Mouse (Mus musculus) forebrain, embryonic 12.5 days (tissue): Measurements from ENCODE around the gene Cox6a1. TPM values are rescaled to one million over a fixed set of nuclear protein-coding genes. Genes with fewer than 3 reads are reported as not detected.
"Not testable (repeated sequence)": the region's sequence is repeated elsewhere in the genome, so short reads cannot be mapped to it uniquely, and the experiment has no call there.

Experiments used
- ATAC-seq: fragments of 200-750 bp; cut with Nextera tagmentation; 2 replicates; pipeline ENCODE4 v1.8.0; 2017; ENCODE audit warnings: moderate TSS enrichment; ENCODE audit not compliant: low FRiP score
- H3K27ac ChIP-seq: fragments of 300-500 bp; sonication (generic); 2 replicates; pipeline ENCODE4 v1.5.1; 2016; ENCODE audit warnings: mild to moderate bottlenecking
- H3K27me3 ChIP-seq: fragments of 300-500 bp; sonication (generic); 2 replicates; pipeline ENCODE4 v1.6.1; 2016; ENCODE audit warnings: mild to moderate bottlenecking
- H3K36me3 ChIP-seq: fragments of 300-500 bp; sonication (generic); replicated peaks from 2 replicates; pipeline ENCODE4 v1.6.1; 2016; ENCODE audit warnings: mild to moderate bottlenecking
- H3K4me1 ChIP-seq: fragments of 300-500 bp; sonication (generic); 2 replicates; pipeline ENCODE4 v1.6.1; 2016
- H3K4me2 ChIP-seq: fragments of 300-500 bp; sonication (generic); 2 replicates; pipeline ENCODE4 v1.6.1; 2016; ENCODE audit warnings: mild to moderate bottlenecking, moderate library complexity
- H3K4me3 ChIP-seq: fragments of 300-500 bp; sonication (generic); replicated peaks from 2 replicates; pipeline ENCODE4 v1.5.1; 2016; ENCODE audit warnings: mild to moderate bottlenecking
- H3K9ac ChIP-seq: fragments of 300-500 bp; sonication (generic); 2 replicates; pipeline ENCODE4 v1.6.1; 2016; ENCODE audit warnings: mild to moderate bottlenecking
- H3K9me3 ChIP-seq: fragments of 300-500 bp; sonication (generic); 2 replicates; pipeline ENCODE4 v1.6.1; 2016
- WGBS: fragments of 180-500 bp; shearing (Covaris S2); methylation state at CpG from one replicate; pipeline ENCODE4 v1.1.7; 2016; 5-methylcytosine and 5-hydroxymethylcytosine counted together
- polyA plus RNA-seq: library from polyadenylated mRNA; unstranded; fragments of >200 nt; fragmentation: Nextera tagmentation; extraction: Ambion mirVana; gene quantifications from 2 replicates; pipeline ENCODE4 v1.2.1, GENCODE M21; 2016

Cox6a1 gene
- 728 and 759 TPM in 2 replicates for polyA plus RNA-seq

- Histone ChIP-seq H3K27ac (peak within 1 kb of the TSS; percentile 86), H3K9me3 (no peaks in the 10 kb centered on the region), H3K4me1 (peaks cover 19% of the 10 kb centered on the region), H3K27me3 (no peaks in the 10 kb centered on the region), H3K4me2 (peak within 1 kb of the TSS; percentile 97), H3K36me3 (peaks cover 29% of the 10 kb centered on the region), H3K9ac (peak within 1 kb of the TSS; percentile 92), H3K4me3 (peak within 1 kb of the TSS; percentile 96)
- peak; percentile 94 for ATAC-seq
- WGBS = under 1% methylated on average over 64 of the region's 74 CpGs
Observed at GRCm38 (mm10) chr5:115348546-115349224, at the start of gene Cox6a1. Gene Cox6a1 (minus strand): TSS chr5:115348981.

- Histone ChIP-seq H3K9ac (peak overlapping the region; percentile 57), H3K27me3 (no peaks in the 10 kb centered on the region), H3K4me2 (peak overlapping the region; percentile 52), H3K36me3 (no peaks in the 10 kb centered on the region), H3K4me3 (peak overlapping the region; percentile 33), H3K4me1 (peaks cover 68% of the 10 kb centered on the region), H3K27ac (peak overlapping the region; percentile 96), H3K9me3 (no peaks in the 10 kb centered on the region)
- peak; percentile 81 for ATAC-seq
- under 1% methylated on average over 48 of the region's 48 CpGs for WGBS
Observed at GRCm38 (mm10) chr5:115397839-115398780, 49.3 kb upstream of the Cox6a1 start.

- no peak for ATAC-seq
- H3K9ac ChIP-seq = no peak overlapping the region
- H3K4me2 ChIP-seq = no peak overlapping the region
- peaks cover 73% of the 10 kb centered on the region for H3K4me1 ChIP-seq
- H3K27ac ChIP-seq = peak overlapping the region; percentile 20; the same call in 1 of the 2 replicates
- no peaks in the 10 kb centered on the region for H3K36me3 ChIP-seq
- 81% methylated on average over 11 of the region's 11 CpGs for WGBS
- H3K27me3 ChIP-seq = no peaks in the 10 kb centered on the region
- H3K4me3 ChIP-seq = no peak overlapping the region
- H3K9me3 ChIP-seq = no peaks in the 10 kb centered on the region
Observed at GRCm38 (mm10) chr5:115396654-115397053, 47.9 kb upstream of the Cox6a1 start.

- Histone ChIP-seq H3K4me3 (no peak overlapping the region), H3K9ac (no peak overlapping the region), H3K4me2 (no peak overlapping the region), H3K4me1 (peaks cover 61% of the 10 kb centered on the region), H3K27ac (peak overlapping the region; percentile 37; the same call in 1 of the 2 replicates), H3K9me3 (no peaks in the 10 kb centered on the region), H3K36me3 (no peaks in the 10 kb centered on the region), H3K27me3 (no peaks in the 10 kb centered on the region)
- no peak for ATAC-seq
- WGBS = 24% methylated on average over 10 of the region's 10 CpGs
Observed at GRCm38 (mm10) chr5:115394836-115395235, 46.1 kb upstream of the Cox6a1 start.

GRCm38 (mm10) chr5:115394223-115394622 is 45.4 kb upstream of the Cox6a1 start:
- Histone ChIP-seq H3K4me3 (no peak overlapping the region), H3K36me3 (no peaks in the 10 kb centered on the region), H3K4me1 (peaks cover 59% of the 10 kb centered on the region), H3K4me2 (peak overlapping the region; percentile 29), H3K27ac (peak overlapping the region; percentile 75), H3K9ac (no peak overlapping the region), H3K27me3 (no peaks in the 10 kb centered on the region), H3K9me3 (no peaks in the 10 kb centered on the region)
- WGBS = 3% methylated on average over 8 of the region's 8 CpGs
- ATAC-seq = peak; percentile 73

- Histone ChIP-seq H3K9ac (no peak overlapping the region), H3K4me1 (peaks cover 46% of the 10 kb centered on the region), H3K36me3 (no peaks in the 10 kb centered on the region), H3K27me3 (no peaks in the 10 kb centered on the region), H3K9me3 (no peaks in the 10 kb centered on the region), H3K4me3 (no peak overlapping the region), H3K27ac (no peak overlapping the region; the same call in 1 of the 2 replicates), H3K4me2 (no peak overlapping the region)
- WGBS = 89% methylated on average over 1 of the region's 1 CpGs
- ATAC-seq = no peak
Observed at GRCm38 (mm10) chr5:115392969-115393368, 44.2 kb upstream of the Cox6a1 start.

- Histone ChIP-seq H3K9me3 (no peaks in the 10 kb centered on the region), H3K27ac (peak overlapping the region; percentile 63; the same call in 1 of the 2 replicates), H3K4me3 (no peak overlapping the region), H3K9ac (no peak overlapping the region), H3K4me2 (no peak overlapping the region), H3K27me3 (no peaks in the 10 kb centered on the region), H3K4me1 (peaks cover 38% of the 10 kb centered on the region), H3K36me3 (no peaks in the 10 kb centered on the region)
- ATAC-seq = no peak
- WGBS = 30% methylated on average over 9 of the region's 9 CpGs
Observed at GRCm38 (mm10) chr5:115391935-115392334, 43.2 kb upstream of the Cox6a1 start.

- not testable (repeated sequence) for H3K36me3 ChIP-seq, H3K27ac ChIP-seq, H3K4me1 ChIP-seq, H3K27me3 ChIP-seq, H3K9me3 ChIP-seq, H3K4me2 ChIP-seq, H3K4me3 ChIP-seq, ATAC-seq, H3K9ac ChIP-seq
- WGBS = 88% methylated on average over 2 of the region's 2 CpGs
Observed at GRCm38 (mm10) chr5:115378882-115379281, 30.1 kb upstream of the Cox6a1 start.

GRCm38 (mm10) chr5:115375436-115375835 is 26.7 kb upstream of the Cox6a1 start:
- no peak overlapping the region for H3K4me3 ChIP-seq
- no peaks in the 10 kb centered on the region for H3K27me3 ChIP-seq
- ATAC-seq = no peak
- WGBS = 81% methylated on average over 2 of the region's 2 CpGs
- H3K4me2 ChIP-seq = no peak overlapping the region
- no peaks in the 10 kb centered on the region for H3K36me3 ChIP-seq
- no peaks in the 10 kb centered on the region for H3K9me3 ChIP-seq
- H3K9ac ChIP-seq = no peak overlapping the region
- peak overlapping the region; percentile 37; the same call in 1 of the 2 replicates for H3K27ac ChIP-seq
- peaks cover 23% of the 10 kb centered on the region for H3K4me1 ChIP-seq

- no peak for ATAC-seq
- H3K27me3 ChIP-seq = no peaks in the 10 kb centered on the region
- peak overlapping the region; percentile 26 for H3K4me3 ChIP-seq
Observed at GRCm38 (mm10) chr5:115374204-115374820, 25.5 kb upstream of the Cox6a1 start.

GRCm38 (mm10) chr5:115373441-115374203 is 24.8 kb upstream of the Cox6a1 start:
- Histone ChIP-seq H3K9me3 (no peaks in the 10 kb centered on the region), H3K4me3 (peak overlapping the region; percentile 26), H3K36me3 (no peaks in the 10 kb centered on the region), H3K9ac (peak overlapping the region; percentile 44; the same call in 1 of the 2 replicates), H3K27ac (peak overlapping the region; percentile 93), H3K27me3 (no peaks in the 10 kb centered on the region), H3K4me2 (peak overlapping the region; percentile 50), H3K4me1 (peaks cover 23% of the 10 kb centered on the region)
- WGBS = 6% methylated on average over 26 of the region's 26 CpGs
- peak; percentile 92 for ATAC-seq

More at GRCm38 (mm10) chr5:115374204-115374820, 25.5 kb upstream of the Cox6a1 start:
- Histone ChIP-seq H3K9me3 (no peaks in the 10 kb centered on the region), H3K27ac (peak overlapping the region; percentile 93), H3K36me3 (no peaks in the 10 kb centered on the region), H3K4me2 (peak overlapping the region; percentile 50), H3K4me1 (peaks cover 23% of the 10 kb centered on the region), H3K9ac (peak overlapping the region; percentile 44; the same call in 1 of the 2 replicates)
- WGBS = 10% methylated on average over 11 of the region's 11 CpGs
